Mouse (Mus musculus): ENCODE measurements around the gene Nap1l1. TPM values are rescaled to one million over a fixed set of nuclear protein-coding genes. Genes with fewer than 3 reads are reported as not detected.
"Not testable (repeated sequence)": the region's sequence is repeated elsewhere in the genome, so short reads cannot be mapped to it uniquely, and the experiment has no call there.

The Nap1l1 gene
- polyA plus RNA-seq (2015; fragmentation: Nextera tagmentation; extraction: Ambion mirVana): 127 and 133 TPM in 2 replicates

DNA sequence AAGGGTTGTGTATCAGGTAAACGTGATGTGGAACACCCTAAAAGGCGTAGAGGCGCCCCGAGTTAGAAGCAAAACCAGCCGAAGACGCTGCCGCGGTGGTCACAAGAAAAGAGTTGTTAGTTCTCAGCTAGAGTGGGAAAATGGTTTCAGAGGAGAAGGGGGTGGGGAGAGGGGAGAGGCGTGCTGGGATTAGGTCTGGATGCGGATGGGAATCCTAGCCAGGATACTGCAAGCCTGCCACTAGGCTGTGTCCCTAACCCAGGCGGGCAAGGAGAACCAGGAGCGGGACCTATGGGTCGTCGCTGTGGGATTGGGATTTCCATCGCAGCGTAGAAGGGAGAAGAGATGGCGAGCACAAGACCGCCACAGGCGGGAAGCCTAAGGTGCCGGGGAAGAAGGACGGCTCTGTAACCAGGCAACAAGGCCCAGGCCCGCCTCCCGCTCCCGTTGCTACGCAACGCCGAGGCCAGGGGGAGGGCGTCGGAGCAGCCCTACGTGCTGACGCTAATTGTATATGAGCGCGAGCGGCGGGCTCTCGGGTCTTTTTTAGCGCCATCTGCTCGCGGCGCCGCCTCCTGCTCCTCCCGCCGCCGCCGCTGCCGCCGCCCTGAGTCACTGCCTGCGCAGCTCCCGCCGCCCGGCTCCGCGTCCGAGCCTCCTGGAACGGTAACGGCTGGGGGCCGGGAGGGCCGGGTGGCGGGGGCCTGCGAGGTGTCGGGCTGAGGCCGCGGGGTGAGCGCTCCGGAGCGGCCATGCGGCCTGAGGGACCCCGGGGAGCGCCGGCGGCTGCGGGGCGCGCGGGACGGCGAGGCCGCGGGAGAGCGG, at the start of gene Nap1l1:
Nap1l1 (plus strand) TSS at position 538 of the 825 bp plus-strand sequence.
- Histone ChIP-seq H3K36me3 (ENCODE audit: insufficient read depth, low read length) (no peaks in the 10 kb centered on the region), H3K27ac (ENCODE audit: low read length) (peak within 1 kb of the TSS; percentile 88), H3K9me3 (ENCODE audit: low read length) (no peaks in the 10 kb centered on the region), H3K9ac (replicated peaks; ENCODE audit: low read depth) (peak within 1 kb of the TSS; percentile 87), H3K4me2 (replicated peaks; ENCODE audit: low read depth, low read length) (peak within 1 kb of the TSS; percentile 93), H3K4me3 (ENCODE audit: low read depth, low read length) (peak within 1 kb of the TSS; percentile 78), H3K4me1 (ENCODE audit: insufficient read depth, low read depth, low read length) (peaks cover 5% of the 10 kb centered on the region; the same call in 1 of the 2 replicates), H3K27me3 (replicated peaks; ENCODE audit: insufficient read depth, low read length) (no peaks in the 10 kb centered on the region)
- ATAC-seq (peak; percentile 100), DNase-seq (ENCODE audit: low spot score) (peak; percentile 98)
- WGBS: 1% methylated on average over 67 of the region's 80 CpGs
- TF ChIP-seq EP300 (IDR thresholded peaks at IDR 0.05): no peak
- peak; percentile 15; the same call in 1 of the 2 replicates for TF ChIP-seq CTCF (IDR thresholded peaks at IDR 0.05)

DNA sequence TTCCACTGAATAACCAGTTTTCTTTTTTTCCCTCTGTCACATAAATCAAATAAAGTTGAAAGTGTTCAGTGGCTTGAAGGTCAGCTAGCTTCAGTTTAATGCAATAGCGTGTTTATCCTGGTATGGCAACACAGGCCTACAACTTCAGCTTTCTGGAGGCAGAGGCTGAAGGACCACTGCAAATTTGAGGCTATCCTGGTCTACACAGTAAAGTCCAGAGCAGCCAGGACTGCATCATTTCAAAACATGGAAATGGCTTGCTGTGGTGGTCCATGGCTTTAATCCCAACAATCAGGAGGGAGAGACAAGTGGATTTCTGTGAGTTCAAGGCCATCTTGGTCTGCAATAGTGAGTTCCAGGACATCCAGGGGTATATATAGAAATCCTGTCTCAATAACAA, 46.5 kb upstream of the Nap1l1 start:
- DNase-seq (ENCODE audit: low spot score) (no peak), ATAC-seq (no peak)
- no peak overlapping the region for H3K9ac ChIP-seq (replicated peaks; ENCODE audit: low read depth)
- H3K4me3 ChIP-seq (ENCODE audit: low read depth, low read length): no peak overlapping the region
- 83% methylated on average over 1 of the region's 1 CpGs for WGBS
- no peaks in the 10 kb centered on the region for H3K9me3 ChIP-seq (ENCODE audit: low read length)
- no peak overlapping the region for H3K27ac ChIP-seq (ENCODE audit: low read length)
- H3K4me1 ChIP-seq (ENCODE audit: insufficient read depth, low read depth, low read length): no peaks in the 10 kb centered on the region; the same call in 1 of the 2 replicates
- no peaks in the 10 kb centered on the region for H3K36me3 ChIP-seq (ENCODE audit: insufficient read depth, low read length)
- TF ChIP-seq CTCF (IDR thresholded peaks at IDR 0.05): no peak
- H3K4me2 ChIP-seq (replicated peaks; ENCODE audit: low read depth, low read length): no peak overlapping the region
- H3K27me3 ChIP-seq (replicated peaks; ENCODE audit: insufficient read depth, low read length): no peaks in the 10 kb centered on the region

DNA sequence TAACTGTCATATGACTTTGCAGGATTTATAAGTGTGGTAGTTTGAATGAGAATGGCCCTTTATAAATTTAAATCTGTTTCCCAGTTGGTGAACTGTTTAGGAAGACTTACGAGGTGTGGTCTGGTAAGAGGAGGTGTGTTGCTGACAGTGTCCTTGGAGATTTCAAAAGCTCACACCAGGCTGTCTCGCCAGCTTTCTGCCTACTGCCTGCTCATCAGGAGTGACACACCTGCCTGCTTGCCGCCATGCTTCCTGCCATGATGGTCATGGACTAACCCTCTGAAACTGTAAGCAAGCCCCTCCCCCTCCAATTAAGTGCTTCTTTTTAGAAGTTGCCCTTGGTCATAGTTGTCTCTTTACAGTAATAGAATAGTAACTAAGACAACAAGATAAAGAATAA, 39.5 kb upstream of the Nap1l1 start:
- H3K4me2 ChIP-seq (replicated peaks; ENCODE audit: low read depth, low read length): no peak overlapping the region
- H3K9me3 ChIP-seq (ENCODE audit: low read length): no peaks in the 10 kb centered on the region
- H3K27me3 ChIP-seq (replicated peaks; ENCODE audit: insufficient read depth, low read length): no peaks in the 10 kb centered on the region
- no peak for DNase-seq (ENCODE audit: low spot score)
- H3K4me1 ChIP-seq (ENCODE audit: insufficient read depth, low read depth, low read length): no peaks in the 10 kb centered on the region
- no peak overlapping the region for H3K4me3 ChIP-seq (ENCODE audit: low read depth, low read length)
- H3K27ac ChIP-seq (ENCODE audit: low read length): no peak overlapping the region
- TF ChIP-seq EP300 (IDR thresholded peaks at IDR 0.05): no peak
- no peak for TF ChIP-seq CTCF (IDR thresholded peaks at IDR 0.05)
- ATAC-seq: no peak
- no peaks in the 10 kb centered on the region for H3K36me3 ChIP-seq (ENCODE audit: insufficient read depth, low read length)
- WGBS: 82% methylated on average over 3 of the region's 3 CpGs
- no peak overlapping the region for H3K9ac ChIP-seq (replicated peaks; ENCODE audit: low read depth)

DNA sequence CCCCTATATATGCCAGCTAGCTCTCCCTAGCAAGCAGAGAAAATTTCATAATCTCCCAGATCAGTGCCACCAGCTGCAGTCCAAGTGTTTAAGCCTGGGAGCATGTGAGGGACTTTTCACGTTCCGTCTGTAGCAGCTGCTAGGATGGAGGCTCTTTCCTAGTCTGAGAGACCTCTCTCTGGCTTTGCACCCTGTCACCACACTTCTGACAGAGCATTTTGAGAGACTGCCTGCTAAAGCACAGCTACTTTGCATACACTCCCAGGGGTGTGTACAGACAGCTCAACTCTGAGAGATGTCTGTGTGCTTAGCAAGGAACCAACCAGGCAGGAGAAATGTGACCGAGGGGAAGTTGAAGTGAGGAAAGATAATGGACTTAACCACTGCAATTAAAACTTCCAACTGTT, 32.0 kb upstream of the Nap1l1 start:
- TF ChIP-seq CTCF (IDR thresholded peaks at IDR 0.05) (no peak), EP300 (IDR thresholded peaks at IDR 0.05) (no peak)
- no peaks in the 10 kb centered on the region for H3K9me3 ChIP-seq (ENCODE audit: low read length)
- no peaks in the 10 kb centered on the region for H3K4me1 ChIP-seq (ENCODE audit: insufficient read depth, low read depth, low read length)
- no peak overlapping the region for H3K9ac ChIP-seq (replicated peaks; ENCODE audit: low read depth)
- no peak overlapping the region for H3K27ac ChIP-seq (ENCODE audit: low read length)
- no peak overlapping the region for H3K4me2 ChIP-seq (replicated peaks; ENCODE audit: low read depth, low read length)
- no peak for DNase-seq (ENCODE audit: low spot score)
- no peaks in the 10 kb centered on the region for H3K36me3 ChIP-seq (ENCODE audit: insufficient read depth, low read length)
- WGBS: 30% methylated on average over 3 of the region's 3 CpGs
- ATAC-seq: no peak
- H3K27me3 ChIP-seq (replicated peaks; ENCODE audit: insufficient read depth, low read length): no peaks in the 10 kb centered on the region
- no peak overlapping the region for H3K4me3 ChIP-seq (ENCODE audit: low read depth, low read length)

DNA sequence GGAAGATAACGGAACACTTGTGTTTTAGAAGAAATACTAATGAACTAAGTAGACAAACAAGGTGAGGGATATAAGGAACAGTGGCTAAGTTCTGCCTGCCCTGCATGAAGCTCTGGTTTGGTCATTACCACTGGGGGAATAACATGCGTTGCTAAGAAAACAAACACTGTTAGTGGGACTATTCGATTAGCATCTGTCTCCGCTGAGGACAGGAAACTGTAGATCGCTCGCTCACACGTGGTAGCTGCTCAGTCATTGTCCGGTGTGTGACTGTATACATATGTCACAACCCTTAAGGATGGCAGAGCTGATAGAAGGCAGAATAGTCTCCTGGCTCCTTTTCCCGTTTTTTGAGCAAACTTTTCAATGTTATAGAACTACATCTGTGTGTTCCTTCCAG, 28.8 kb upstream of the Nap1l1 start:
- Histone ChIP-seq H3K27ac (ENCODE audit: low read length) (no peak overlapping the region), H3K27me3 (replicated peaks; ENCODE audit: insufficient read depth, low read length) (no peaks in the 10 kb centered on the region), H3K9ac (replicated peaks; ENCODE audit: low read depth) (no peak overlapping the region), H3K4me1 (ENCODE audit: insufficient read depth, low read depth, low read length) (no peaks in the 10 kb centered on the region), H3K9me3 (ENCODE audit: low read length) (no peaks in the 10 kb centered on the region), H3K36me3 (ENCODE audit: insufficient read depth, low read length) (no peaks in the 10 kb centered on the region), H3K4me2 (replicated peaks; ENCODE audit: low read depth, low read length) (no peak overlapping the region), H3K4me3 (ENCODE audit: low read depth, low read length) (no peak overlapping the region)
- peak; percentile 44 for ATAC-seq
- TF ChIP-seq EP300 (IDR thresholded peaks at IDR 0.05): no peak
- no peak for TF ChIP-seq CTCF (IDR thresholded peaks at IDR 0.05)
- 40% methylated on average over 9 of the region's 9 CpGs for WGBS
- peak; percentile 47 for DNase-seq (ENCODE audit: low spot score)

DNA sequence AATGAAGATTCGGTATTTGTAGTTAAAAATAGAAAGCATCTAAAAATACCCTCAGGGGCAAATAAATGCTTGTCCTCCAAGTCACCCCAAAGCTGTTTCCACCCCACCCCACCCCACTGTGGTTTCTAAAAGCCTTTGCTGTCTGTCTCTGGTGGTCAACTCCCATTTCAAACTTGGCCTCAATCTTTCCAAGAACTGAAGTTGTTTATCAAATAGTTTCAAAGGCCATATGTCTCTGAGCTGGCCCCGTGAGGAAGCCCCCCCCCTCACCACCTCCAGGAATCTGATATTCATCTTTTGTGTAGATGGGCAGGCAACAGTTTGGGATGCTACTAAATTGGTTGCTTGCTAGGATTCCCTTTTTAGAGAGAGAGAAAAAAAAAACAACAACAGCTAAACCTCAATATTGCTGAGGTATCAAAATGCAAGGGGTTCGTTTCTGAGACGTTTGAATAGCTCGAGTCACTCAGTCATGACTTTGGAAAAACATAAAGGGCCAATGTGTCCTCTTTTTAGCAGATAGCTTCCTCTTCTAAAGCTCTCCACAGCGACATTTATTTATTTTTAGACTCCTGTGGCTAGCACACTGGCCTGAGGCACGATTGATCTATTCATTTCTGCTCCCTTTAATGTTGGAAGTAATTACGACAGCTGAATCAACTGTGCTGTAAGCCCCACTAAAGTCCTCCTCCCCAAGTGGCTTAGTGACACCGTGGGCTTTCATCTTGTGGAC, 26.9 kb upstream of the Nap1l1 start:
- TF ChIP-seq CTCF (IDR thresholded peaks at IDR 0.05): no peak
- TF ChIP-seq EP300 (IDR thresholded peaks at IDR 0.05): no peak
- DNase-seq (ENCODE audit: low spot score) (no peak), ATAC-seq (no peak)
- no peak overlapping the region for H3K9ac ChIP-seq (replicated peaks; ENCODE audit: low read depth)
- H3K4me2 ChIP-seq (replicated peaks; ENCODE audit: low read depth, low read length): no peak overlapping the region
- 27% methylated on average over 9 of the region's 9 CpGs for WGBS
- no peaks in the 10 kb centered on the region for H3K4me1 ChIP-seq (ENCODE audit: insufficient read depth, low read depth, low read length)
- H3K4me3 ChIP-seq (ENCODE audit: low read depth, low read length): no peak overlapping the region
- H3K27ac ChIP-seq (ENCODE audit: low read length): no peak overlapping the region
- no peaks in the 10 kb centered on the region for H3K9me3 ChIP-seq (ENCODE audit: low read length)
- no peaks in the 10 kb centered on the region for H3K27me3 ChIP-seq (replicated peaks; ENCODE audit: insufficient read depth, low read length)
- H3K36me3 ChIP-seq (ENCODE audit: insufficient read depth, low read length): no peaks in the 10 kb centered on the region

DNA sequence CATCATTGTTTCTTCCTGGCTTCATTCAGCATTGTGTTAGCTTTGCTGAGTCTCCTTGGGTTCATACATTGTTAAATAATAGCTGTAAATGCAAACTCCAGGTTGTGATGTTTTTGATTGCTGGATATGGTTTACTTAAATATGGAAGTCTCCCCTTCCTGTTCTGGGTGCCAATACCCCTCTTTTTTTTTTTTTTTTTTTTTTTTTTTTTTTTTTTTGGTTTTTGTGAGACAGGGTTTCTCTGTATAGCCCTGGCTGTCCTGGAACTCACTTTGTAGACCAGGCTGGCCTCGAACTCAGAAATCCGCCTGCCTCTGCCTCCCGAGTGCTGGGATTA, 26.4 kb upstream of the Nap1l1 start:
- not testable (repeated sequence) for H3K9ac ChIP-seq (replicated peaks; ENCODE audit: low read depth); ATAC-seq; H3K4me2 ChIP-seq (replicated peaks; ENCODE audit: low read depth, low read length); H3K4me3 ChIP-seq (ENCODE audit: low read depth, low read length); H3K4me1 ChIP-seq (ENCODE audit: insufficient read depth, low read depth, low read length); H3K27me3 ChIP-seq (replicated peaks; ENCODE audit: insufficient read depth, low read length); H3K36me3 ChIP-seq (ENCODE audit: insufficient read depth, low read length); H3K9me3 ChIP-seq (ENCODE audit: low read length); H3K27ac ChIP-seq (ENCODE audit: low read length); DNase-seq (ENCODE audit: low spot score)
- 100% methylated on average over 3 of the region's 3 CpGs for WGBS

Measured in lung, postnatal 0 days (tissue).